Mouse (Mus musculus): ENCODE measurements at regions not wholly inside any gene's neighbourhood (a gene's known extent, or its start where the extent isn't known, plus 50 kb on each side); places are given as distances from the start of the nearest gene placed in this dataset.

GRCm38 (mm10) chr8:80364059-80364458 lies 129.5 kb upstream of the Gypa start:
- no peaks in the 10 kb centered on the region for H3K4me1 ChIP-seq (ENCODE audit: control insufficient read depth, insufficient read depth)
- no peak overlapping the region for H3K4me3 ChIP-seq (ENCODE audit: low read depth, low read length)
- no peak overlapping the region for H3K4me2 ChIP-seq (ENCODE audit: low read depth, low read length)
- H3K27me3 ChIP-seq (ENCODE audit: control insufficient read depth, insufficient read depth, low read length), result no peaks in the 10 kb centered on the region
- 64% methylated on average over 7 of the region's 7 CpGs for WGBS
- H3K36me3 ChIP-seq (replicated peaks; ENCODE audit: control insufficient read depth, insufficient read depth, low read length), result no peaks in the 10 kb centered on the region
- H3K27ac ChIP-seq (ENCODE audit: low read depth), result no peak overlapping the region
- no peak overlapping the region for H3K9ac ChIP-seq (replicated peaks; ENCODE audit: low read depth, low read length)
- H3K9me3 ChIP-seq (replicated peaks; ENCODE audit: control insufficient read depth, low read length), result no peaks in the 10 kb centered on the region
- TF ChIP-seq CTCF (IDR thresholded peaks at IDR 0.05; ENCODE audit: low read depth) (no peak), EP300 (IDR thresholded peaks at IDR 0.05; ENCODE audit: low read depth) (no peak)
- DNase-seq (ENCODE audit: low spot score) (no peak), ATAC-seq (ENCODE audit: insufficient read depth, low read depth) (no peak)

- H3K9ac ChIP-seq (replicated peaks; ENCODE audit: low read depth, low read length), result no peak overlapping the region
- H3K27me3 ChIP-seq (ENCODE audit: control insufficient read depth, insufficient read depth, low read length), result no peaks in the 10 kb centered on the region
- TF ChIP-seq CTCF (IDR thresholded peaks at IDR 0.05; ENCODE audit: low read depth), result no peak
- TF ChIP-seq EP300 (IDR thresholded peaks at IDR 0.05; ENCODE audit: low read depth), result no peak
- DNase-seq (ENCODE audit: low spot score) (no peak), ATAC-seq (ENCODE audit: insufficient read depth, low read depth) (no peak)
- no peak overlapping the region for H3K4me3 ChIP-seq (ENCODE audit: low read depth, low read length)
- 83% methylated on average over 4 of the region's 4 CpGs for WGBS
- no peaks in the 10 kb centered on the region for H3K4me1 ChIP-seq (ENCODE audit: control insufficient read depth, insufficient read depth)
- H3K36me3 ChIP-seq (replicated peaks; ENCODE audit: control insufficient read depth, insufficient read depth, low read length), result no peaks in the 10 kb centered on the region
- H3K27ac ChIP-seq (ENCODE audit: low read depth), result no peak overlapping the region
- no peaks in the 10 kb centered on the region for H3K9me3 ChIP-seq (replicated peaks; ENCODE audit: control insufficient read depth, low read length)
- H3K4me2 ChIP-seq (ENCODE audit: low read depth, low read length), result no peak overlapping the region
These were observed 150.3 kb upstream of the Gypa start for GRCm38 (mm10) chr8:80343299-80343698.

DNA sequence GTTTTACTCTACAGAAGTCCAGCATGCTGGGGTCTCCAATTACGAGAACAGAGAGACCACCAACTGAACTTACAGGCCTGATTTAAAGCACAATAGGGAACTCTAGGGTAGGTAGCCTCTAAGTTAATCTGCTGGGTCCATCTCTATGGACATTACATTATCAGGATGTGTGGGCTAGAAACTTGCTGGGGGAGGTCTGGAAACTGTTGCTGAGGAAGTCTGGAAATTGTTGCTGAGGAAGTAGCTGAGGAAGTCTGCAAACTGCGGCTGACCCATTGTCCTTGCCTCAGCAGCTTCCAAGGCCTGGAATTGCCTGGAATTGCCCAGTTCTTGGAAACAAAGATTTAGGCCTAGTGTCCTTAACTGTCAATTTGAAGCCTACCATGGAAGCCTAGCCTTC lies 155.7 kb upstream of the Gypa start:
- Histone ChIP-seq H3K27me3 (ENCODE audit: control insufficient read depth, insufficient read depth, low read length) (no peaks in the 10 kb centered on the region), H3K4me1 (ENCODE audit: control insufficient read depth, insufficient read depth) (no peaks in the 10 kb centered on the region), H3K9me3 (replicated peaks; ENCODE audit: control insufficient read depth, low read length) (no peaks in the 10 kb centered on the region), H3K36me3 (replicated peaks; ENCODE audit: control insufficient read depth, insufficient read depth, low read length) (no peaks in the 10 kb centered on the region), H3K4me2 (ENCODE audit: low read depth, low read length) (no peak overlapping the region), H3K27ac (ENCODE audit: low read depth) (no peak overlapping the region), H3K4me3 (ENCODE audit: low read depth, low read length) (no peak overlapping the region), H3K9ac (replicated peaks; ENCODE audit: low read depth, low read length) (no peak overlapping the region)
- ATAC-seq (ENCODE audit: insufficient read depth, low read depth) (no peak), DNase-seq (ENCODE audit: low spot score) (no peak)
- TF ChIP-seq CTCF (IDR thresholded peaks at IDR 0.05; ENCODE audit: low read depth) (no peak), EP300 (IDR thresholded peaks at IDR 0.05; ENCODE audit: low read depth) (no peak)
- 62% methylated on average over 2 of the region's 2 CpGs for WGBS

- H3K36me3 ChIP-seq (replicated peaks; ENCODE audit: control insufficient read depth, insufficient read depth, low read length), result no peaks in the 10 kb centered on the region
- DNase-seq (ENCODE audit: low spot score) (no peak), ATAC-seq (ENCODE audit: insufficient read depth, low read depth) (no peak)
- no peak overlapping the region for H3K27ac ChIP-seq (ENCODE audit: low read depth)
- H3K9me3 ChIP-seq (replicated peaks; ENCODE audit: control insufficient read depth, low read length), result no peaks in the 10 kb centered on the region
- no peaks in the 10 kb centered on the region for H3K27me3 ChIP-seq (ENCODE audit: control insufficient read depth, insufficient read depth, low read length)
- TF ChIP-seq EP300 (IDR thresholded peaks at IDR 0.05; ENCODE audit: low read depth), result no peak
- no peak for TF ChIP-seq CTCF (IDR thresholded peaks at IDR 0.05; ENCODE audit: low read depth)
- H3K4me2 ChIP-seq (ENCODE audit: low read depth, low read length), result no peak overlapping the region
- no peak overlapping the region for H3K4me3 ChIP-seq (ENCODE audit: low read depth, low read length)
- no peak overlapping the region for H3K9ac ChIP-seq (replicated peaks; ENCODE audit: low read depth, low read length)
- 75% methylated on average over 2 of the region's 2 CpGs for WGBS
- H3K4me1 ChIP-seq (ENCODE audit: control insufficient read depth, insufficient read depth), result no peaks in the 10 kb centered on the region
These were observed 164.9 kb upstream of the Gypa start for GRCm38 (mm10) chr8:80328676-80329075.

- Histone ChIP-seq H3K27me3 (ENCODE audit: control insufficient read depth, insufficient read depth, low read length) (no peaks in the 10 kb centered on the region), H3K27ac (ENCODE audit: low read depth) (no peak overlapping the region), H3K9ac (replicated peaks; ENCODE audit: low read depth, low read length) (no peak overlapping the region), H3K9me3 (replicated peaks; ENCODE audit: control insufficient read depth, low read length) (no peaks in the 10 kb centered on the region), H3K4me1 (ENCODE audit: control insufficient read depth, insufficient read depth) (no peaks in the 10 kb centered on the region), H3K36me3 (replicated peaks; ENCODE audit: control insufficient read depth, insufficient read depth, low read length) (no peaks in the 10 kb centered on the region), H3K4me3 (ENCODE audit: low read depth, low read length) (no peak overlapping the region), H3K4me2 (ENCODE audit: low read depth, low read length) (no peak overlapping the region)
- TF ChIP-seq CTCF (IDR thresholded peaks at IDR 0.05; ENCODE audit: low read depth), result no peak
- no peak for TF ChIP-seq EP300 (IDR thresholded peaks at IDR 0.05; ENCODE audit: low read depth)
- DNase-seq (ENCODE audit: low spot score) (no peak), ATAC-seq (ENCODE audit: insufficient read depth, low read depth) (no peak)
- WGBS, result 93% methylated on average over 3 of the region's 3 CpGs
These were observed 167.7 kb upstream of the Gypa start for GRCm38 (mm10) chr8:80325859-80326258.

GRCm38 (mm10) chr8:80325132-80325531 lies 168.4 kb upstream of the Gypa start:
- Histone ChIP-seq H3K27ac (ENCODE audit: low read depth) (no peak overlapping the region), H3K9me3 (replicated peaks; ENCODE audit: control insufficient read depth, low read length) (no peaks in the 10 kb centered on the region), H3K36me3 (replicated peaks; ENCODE audit: control insufficient read depth, insufficient read depth, low read length) (no peaks in the 10 kb centered on the region), H3K4me3 (ENCODE audit: low read depth, low read length) (no peak overlapping the region), H3K4me1 (ENCODE audit: control insufficient read depth, insufficient read depth) (no peaks in the 10 kb centered on the region), H3K9ac (replicated peaks; ENCODE audit: low read depth, low read length) (no peak overlapping the region), H3K4me2 (ENCODE audit: low read depth, low read length) (no peak overlapping the region), H3K27me3 (ENCODE audit: control insufficient read depth, insufficient read depth, low read length) (no peaks in the 10 kb centered on the region)
- DNase-seq (ENCODE audit: low spot score), result no peak
- ATAC-seq (ENCODE audit: insufficient read depth, low read depth), result no peak
- no peak for TF ChIP-seq CTCF (IDR thresholded peaks at IDR 0.05; ENCODE audit: low read depth)
- no peak for TF ChIP-seq EP300 (IDR thresholded peaks at IDR 0.05; ENCODE audit: low read depth)
- WGBS, result 70% methylated on average over 4 of the region's 4 CpGs

Measured in heart, postnatal 0 days (tissue).